Mouse (Mus musculus) heart, adult 9 months (tissue): ENCODE data around the gene Hddc3.

Experiments
- DNase-seq, 2 experiments: peaks; one replicate each; pipeline ENCODE4 v3.0.0; 2022; ENCODE audit warnings: low spot score in 2 of 2

The Hddc3 gene

DNA sequence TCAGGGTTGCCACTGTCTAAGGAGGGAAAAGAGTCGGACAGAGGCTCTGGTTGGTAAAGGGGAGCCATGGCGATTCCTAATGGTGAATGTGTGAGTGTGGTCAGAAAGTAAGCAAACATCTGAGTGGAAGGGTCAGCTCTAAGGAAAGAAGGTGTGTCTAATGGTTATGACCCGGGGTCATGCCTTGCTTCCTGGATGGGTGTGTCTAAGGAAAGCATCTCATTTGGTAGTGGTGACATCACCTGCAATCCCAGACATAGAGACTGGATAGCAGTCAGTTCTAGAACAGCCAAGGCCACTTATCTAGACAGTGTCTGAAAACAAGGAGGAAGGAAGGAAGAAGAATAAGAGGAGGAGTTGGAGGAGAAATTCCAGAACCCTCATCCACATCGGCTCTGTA, 8.1 kb upstream of the Hddc3 start:
- DNase-seq = no peak

DNA sequence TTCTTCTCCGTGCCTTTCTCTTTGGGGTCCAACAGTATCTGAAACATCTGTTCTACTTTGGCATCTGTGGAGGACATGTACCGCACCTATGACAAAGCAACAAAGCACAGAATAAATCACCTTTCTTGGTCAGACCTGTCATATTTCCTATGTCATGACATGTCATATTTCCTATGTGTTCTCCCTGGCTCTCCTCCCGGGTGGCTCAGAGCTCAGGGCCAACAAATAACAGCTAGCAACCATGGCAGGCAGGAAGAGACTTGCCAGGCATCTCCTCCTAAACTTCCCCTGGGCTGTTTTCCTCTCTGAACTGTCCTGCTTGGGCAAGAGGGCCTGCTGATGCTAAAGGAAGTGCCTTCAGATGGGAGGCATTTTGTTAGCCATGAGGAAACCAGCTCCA, 6.0 kb upstream of the Hddc3 start:
- no peak for DNase-seq

DNA sequence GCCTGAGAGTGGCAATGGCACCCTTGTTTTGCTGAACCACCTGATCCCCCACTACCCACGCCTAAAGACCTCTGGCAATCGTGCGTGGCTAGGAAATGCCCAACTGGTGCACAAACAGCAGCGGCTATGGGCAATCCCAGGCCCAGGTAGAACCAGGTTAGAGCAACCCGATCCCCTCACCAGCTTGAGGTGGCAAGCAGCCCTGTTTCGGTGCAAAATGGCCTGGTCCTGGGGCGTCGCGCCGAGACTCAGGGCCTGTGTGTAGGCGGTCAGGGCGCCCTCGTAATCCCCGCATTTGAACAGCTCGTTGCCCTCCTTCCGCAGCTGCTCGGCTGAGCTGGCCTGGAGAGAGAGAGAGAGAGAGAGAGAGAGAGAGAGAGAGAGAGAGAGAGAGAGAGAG, 3.5 kb upstream of the Hddc3 start:
- DNase-seq = peak in 1 of 2 experiments; percentile 35

DNA sequence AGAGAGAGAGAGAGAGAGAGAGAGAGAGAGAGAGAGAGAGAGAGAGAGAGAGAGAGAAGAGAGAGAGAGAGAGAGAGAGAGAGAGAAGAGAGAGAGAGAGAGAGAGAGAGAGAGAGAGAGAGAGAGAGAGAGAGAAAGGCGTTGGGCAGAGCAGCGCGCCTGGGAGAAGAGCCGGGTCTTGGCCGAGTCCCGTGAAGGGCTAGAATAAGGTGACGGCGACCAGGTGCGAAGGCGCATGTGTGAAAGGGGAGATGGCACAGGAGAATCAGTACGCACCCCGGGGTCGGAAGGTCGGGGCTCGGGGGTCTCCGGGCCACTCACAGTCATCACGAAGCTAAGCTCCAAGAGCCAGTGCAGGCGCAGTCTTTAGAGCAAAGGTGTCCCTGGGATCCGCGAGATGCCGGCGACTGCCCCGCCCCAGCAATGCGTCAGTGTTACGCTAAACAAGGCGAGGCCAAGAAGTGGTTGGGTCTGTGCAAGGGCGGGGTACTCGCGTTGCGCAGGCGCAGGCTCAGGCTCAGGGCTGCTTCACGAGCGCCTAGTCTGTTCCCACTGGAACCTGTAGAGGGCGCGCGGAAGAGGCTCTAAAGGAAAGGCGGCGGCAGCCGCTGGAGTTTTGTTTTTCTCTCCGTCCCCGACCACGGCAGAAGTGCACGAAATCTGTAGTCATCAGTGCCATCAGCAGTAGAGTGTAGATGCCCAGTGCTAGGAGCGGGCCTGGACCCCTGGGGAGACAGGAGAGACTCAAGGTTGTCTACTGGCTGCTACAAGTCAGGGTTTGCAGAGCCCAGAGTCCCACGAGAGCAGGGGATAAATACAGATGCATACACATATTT, 2.9 kb upstream of the Hddc3 start:
- peak; percentile 98 for DNase-seq

DNA sequence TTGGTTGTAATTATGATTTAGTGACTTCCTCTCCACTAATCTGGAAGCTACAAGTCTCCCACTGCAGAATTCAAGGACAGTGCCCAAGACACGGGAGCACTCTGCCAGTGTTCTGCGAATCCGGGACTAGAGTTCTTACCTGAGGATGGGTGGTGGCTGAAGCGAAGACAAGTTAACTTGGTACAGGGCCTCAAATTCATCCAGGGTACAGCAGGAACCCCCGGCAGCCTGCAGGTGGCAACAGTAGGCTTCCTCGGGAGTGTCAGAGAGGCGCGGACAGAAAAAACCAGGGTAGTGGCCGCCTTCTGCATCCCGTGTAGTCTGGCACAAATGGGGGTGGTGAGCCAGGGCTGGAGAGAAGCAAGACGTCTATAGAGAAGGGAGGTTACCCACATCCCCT, 2.1 kb upstream of the Hddc3 start, which contains the start of gene Unc45a:
Gene Unc45a, minus strand, starts transcription at position 213 of the 400 bp plus-strand sequence.
- DNase-seq = peak; percentile 69

DNA sequence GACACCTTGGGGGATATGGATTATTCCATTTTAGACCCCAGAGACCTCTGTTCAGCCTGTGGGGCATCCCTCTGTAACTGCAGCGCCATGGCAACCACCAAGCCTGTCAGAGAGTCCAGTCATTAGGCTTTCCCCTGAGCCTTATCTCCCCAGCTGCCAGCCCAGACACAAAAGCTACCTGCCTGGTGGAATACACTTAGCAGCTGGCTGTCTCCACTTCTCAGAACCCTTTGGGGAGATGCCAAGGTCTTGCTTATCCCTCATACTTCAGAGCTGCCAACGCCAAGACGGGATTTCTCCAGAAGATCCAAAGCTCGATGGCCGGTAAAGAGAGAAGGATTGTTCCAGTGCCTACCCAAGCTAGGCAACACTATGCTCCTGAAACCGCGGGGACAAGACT, 1.1 kb upstream of the Hddc3 start:
- DNase-seq = no peak

DNA sequence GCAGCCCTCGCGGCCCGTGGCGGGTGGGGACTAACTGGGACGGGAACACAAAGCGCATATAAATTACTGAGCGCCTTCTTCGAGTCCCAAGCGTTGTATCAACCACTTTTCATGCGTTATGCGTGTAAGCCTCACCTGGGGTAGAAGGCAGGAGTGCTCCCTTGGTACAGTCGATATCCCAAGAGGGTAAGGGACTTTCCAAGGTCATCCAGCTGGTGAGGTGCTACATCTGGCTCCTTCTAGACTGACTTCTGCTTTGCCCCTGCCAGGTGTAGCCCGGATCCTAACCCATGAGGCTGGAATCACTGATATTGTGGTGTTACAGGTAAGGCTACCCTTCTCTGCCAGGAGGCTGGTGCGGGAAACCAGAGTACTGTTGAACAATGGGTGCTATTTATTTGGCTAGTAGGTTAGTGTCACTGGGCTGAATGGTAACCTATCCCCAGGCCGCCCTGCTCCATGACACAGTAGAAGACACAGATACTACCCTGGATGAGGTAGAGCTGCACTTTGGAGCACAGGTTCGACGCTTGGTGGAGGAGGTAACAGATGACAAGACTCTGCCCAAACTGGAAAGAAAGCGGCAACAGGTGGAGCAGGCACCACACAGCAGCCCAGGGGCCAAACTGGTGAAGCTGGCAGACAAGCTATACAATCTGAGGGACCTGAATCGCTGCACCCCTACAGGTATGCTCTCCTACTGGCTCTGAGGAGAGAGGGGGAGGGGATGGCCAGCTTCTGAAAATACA, 540 bp downstream of the Hddc3 start:
- peak in 1 of 2 experiments; percentile 39 for DNase-seq

DNA sequence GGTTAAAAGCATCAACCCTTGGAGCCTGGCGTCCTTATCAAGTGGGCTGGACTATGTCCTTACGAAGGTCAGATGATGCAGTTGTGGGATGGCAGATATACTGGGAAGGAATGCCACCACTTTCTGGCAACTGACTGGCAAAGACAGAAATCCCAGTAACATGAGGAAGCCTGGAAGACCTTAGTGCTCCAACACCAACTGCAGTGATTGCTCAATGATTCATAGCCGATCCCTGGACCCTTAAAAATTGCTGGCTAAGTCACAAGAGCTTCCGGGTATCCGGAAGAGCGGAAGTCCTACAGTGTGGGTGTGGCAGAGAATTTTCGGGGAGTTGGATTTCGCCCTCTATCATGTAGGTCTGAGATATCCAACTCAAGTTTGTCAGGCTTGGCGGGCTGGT, 3.3 kb downstream of the Hddc3 start:
- DNase-seq = no peak

DNA sequence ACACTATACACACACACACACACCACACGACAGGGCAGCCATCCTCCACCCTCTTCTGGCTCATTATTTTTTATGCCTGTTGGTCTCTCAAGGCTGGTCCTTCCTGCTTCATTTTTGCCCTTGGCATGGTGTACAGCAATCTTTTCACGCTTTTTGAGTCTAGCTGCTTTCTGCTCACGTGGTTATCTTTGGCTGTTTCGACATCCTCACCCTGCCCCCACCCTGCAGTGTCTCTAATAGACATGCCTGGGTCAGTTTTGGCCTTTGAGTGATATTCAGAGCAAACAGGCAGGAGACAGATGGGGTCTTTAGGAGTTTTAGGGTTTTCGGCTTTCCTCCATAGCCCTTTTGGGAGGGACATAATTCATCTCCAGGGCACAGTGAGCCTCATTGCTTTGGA, 3.9 kb downstream of the Hddc3 start:
- DNase-seq = no peak

DNA sequence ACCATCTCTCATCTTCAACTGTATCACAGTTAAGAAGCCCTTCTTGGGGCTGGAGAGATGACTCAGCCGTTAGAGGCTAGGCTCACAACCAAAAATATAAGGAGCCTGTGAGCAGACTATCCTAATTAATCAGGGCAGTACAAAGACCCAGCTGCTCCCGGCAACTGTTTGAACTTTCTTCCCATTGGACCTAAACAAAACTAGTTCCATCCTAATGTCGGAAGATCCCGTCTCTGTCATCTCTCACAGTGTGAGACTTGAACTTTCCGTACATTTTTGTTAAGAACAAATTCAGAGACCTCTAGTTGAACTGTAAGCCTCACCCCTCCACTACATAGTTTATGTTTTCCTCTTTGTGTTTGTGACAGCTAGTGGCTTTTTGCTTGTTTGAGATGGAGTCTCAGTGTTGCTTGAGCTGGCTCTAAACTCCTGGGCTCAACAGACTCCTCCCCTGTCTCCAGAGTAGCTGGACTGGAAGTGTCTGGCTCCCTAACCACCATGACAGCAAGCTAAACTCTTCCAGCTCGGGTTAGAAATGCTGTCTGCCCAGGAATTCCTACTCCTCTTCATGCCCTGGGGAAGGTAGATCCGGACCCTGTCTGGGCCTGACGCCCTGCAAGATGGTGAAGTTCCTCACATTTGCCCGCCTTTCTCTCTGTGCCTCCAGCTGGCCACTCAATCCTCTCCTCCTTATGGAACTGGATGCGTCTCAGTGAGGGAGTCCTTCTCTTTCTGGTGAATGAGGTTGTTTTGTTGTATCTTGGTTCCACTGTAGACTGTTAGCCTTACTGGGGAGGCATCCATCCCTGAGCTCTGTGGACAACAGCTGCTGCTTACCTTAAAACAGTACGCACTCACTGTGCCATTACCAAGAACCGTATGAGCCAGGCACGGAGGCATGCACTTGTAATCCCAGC, 5.0 kb downstream of the Hddc3 start:
- DNase-seq = no peak

DNA sequence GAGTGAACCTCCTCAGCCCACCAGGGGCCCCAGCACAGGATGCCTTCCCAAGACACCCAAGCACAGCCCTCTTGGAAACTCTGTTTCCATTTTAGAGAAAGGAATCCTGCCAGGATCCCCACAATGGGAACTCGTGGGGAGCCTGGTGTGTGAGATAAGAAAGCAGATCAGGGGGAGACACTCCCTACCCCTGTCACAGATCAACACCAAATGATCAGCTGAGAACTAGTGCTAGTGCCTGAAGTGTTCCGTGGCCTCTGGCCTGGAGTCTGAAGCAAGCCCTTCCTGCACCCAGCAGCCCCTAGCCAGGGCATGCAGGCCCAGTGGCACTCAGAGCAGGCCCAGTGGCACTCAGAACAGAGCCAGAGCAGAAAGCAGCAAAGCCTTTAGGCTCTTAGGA, 7.9 kb downstream of the Hddc3 start:
- no peak for DNase-seq

DNA sequence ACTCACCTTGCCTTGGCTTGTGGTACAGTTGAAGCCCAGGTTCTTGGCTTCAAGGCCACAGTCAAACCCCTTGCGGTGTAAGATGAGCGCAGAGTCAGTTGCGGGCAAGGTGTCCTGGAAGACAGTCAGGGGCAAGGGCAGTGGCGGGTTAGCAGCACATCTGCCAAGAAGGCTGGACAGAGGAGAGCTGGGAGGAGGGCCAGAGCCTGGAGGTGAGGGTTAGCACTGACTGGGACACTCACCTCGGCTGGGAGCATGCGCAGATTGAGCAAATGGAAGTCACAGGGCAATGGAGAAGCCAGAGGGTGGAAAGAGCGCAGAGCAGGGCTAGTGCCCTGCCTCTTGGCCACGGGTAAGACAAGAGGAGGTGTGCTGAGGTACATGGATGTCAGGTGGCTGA, 10.0 kb downstream of the Hddc3 start:
- DNase-seq = no peak

DNA sequence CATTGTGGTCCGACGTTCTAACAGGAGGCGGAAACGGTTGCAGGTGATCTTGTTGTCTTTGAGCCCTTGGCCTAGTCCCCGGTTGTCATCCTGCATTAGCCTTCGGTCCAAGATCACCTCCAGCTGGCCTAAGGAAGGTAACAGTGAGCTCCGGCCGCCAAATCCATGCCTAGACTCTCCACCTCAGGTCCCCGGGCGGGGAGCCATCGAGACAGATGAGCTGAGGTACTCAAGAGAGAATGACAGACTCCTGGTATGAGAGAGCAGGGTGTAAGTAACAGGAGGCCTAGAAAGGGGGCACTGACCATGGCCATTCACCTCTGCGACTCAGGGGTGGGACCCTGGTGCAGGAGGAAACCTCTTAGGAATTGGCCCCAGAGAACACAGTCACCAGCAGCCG, 13.4 kb downstream of the Hddc3 start:
- no peak for DNase-seq

DNA sequence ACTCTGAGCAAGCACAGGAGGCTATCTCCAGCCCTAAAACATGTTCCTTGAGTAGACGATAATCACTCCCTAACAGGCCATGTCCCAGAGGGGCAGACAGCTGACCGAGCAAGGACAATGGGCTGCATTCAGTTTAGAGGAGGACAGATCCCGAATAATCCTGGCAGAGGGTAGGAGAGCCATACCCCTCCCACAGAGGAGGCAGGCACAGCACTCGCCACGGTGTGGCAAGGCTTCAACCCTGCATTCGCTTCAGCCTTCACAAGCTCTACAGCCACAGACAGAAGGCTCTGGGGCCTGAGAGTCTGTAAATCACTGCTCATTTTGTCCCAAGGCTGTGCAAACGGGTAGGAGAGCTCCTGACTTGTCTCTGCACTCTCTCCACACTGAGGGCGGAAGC, 14.3 kb downstream of the Hddc3 start:
- DNase-seq = no peak

DNA sequence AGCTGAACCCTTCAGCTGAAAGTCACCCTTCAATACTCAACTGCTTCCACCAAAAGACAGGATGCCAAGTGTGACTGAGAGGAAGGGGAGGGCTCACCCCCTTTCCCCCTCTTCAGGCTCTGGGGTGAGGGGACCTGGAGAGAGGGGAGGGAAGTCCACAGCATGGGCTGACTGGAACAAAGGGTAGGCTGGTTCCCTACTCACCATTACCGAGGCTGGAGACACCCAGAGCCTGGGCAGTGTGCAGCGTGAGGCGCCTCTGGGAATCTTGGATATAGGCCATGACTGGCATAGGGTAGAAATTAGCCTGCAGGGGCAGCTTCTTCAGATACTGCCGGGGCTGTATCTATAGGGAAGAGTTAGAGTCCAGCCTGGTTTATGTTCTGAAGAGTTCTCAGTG, 15.1 kb downstream of the Hddc3 start:
- DNase-seq = no peak

DNA sequence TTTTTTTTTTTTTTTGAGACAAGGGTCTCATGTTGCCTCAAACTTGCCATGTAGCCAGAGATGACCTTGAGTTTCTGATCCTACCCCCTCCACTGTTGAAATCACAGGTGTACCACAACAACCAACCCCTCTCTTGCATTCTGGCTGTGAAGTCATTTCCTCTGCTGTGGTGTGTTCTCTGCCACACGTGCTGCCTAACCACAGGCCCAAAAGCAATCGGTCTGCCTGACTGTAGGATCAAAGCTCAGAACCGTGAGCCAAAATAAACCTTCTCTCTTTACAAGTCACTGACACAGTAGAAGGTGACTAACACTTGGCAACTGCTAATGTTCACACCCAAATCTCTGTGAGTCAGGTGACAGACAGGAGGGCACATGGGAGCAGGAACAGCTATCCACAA, 17.5 kb downstream of the Hddc3 start:
- DNase-seq = no peak

DNA sequence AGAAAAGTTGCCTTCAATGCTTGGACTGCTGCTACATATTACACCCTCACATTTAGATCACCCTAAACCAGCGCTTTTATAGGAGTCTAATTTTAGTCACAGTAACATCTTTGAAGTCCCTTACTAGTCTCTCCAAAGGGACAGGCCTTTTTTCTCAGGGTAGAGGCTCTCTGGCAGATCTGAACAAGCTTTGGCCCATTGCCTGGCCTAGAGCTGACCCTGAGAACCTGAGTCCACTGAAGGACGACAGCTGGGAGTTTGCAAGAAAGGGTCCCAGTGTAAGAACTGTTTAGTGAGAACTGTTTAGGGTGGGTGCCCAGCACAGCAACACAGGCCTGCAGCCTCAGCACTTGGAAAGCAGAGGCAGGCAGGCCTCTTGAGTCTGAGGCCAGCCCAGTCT, 22.9 kb downstream of the Hddc3 start:
- DNase-seq = no peak

DNA sequence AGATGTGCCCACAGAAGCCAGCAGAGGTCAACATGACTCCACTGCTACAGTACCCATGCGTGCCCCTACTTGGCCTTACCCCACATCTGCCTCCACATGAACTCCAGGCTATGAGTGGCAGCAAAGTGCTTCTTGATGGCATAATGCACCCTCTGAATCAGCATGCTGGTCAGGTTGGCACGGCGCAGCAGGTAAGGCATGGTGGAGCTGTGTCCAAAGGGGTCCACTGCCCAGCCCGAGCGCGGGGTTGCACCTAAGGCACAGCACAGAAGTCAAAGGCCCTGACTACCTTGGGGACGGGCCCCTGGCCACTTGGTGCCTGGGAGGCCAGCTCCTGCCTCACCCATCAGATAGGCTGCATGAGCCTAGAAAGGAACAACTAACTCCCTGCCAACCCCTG, 24.3 kb downstream of the Hddc3 start:
- DNase-seq = no peak

DNA sequence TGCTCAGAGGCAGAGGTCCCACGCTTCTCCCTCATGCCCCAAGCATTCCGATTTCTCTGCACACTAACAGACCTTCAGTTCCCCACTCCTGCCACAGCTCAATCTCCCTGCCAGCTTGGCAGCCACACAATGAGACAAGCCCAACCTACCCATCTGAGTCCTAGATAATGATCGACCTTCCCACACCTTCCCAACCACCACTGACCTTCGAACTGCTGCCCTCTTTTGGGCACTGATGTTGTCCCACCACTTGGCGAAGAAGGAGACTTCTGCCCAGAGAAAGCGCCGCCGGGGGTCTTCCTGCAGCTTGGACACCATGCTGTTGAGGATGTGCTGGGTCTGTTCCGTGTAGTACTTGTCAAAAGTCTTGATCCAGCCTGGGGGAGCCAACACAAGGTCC, 25.1 kb downstream of the Hddc3 start:
- DNase-seq = no peak

DNA sequence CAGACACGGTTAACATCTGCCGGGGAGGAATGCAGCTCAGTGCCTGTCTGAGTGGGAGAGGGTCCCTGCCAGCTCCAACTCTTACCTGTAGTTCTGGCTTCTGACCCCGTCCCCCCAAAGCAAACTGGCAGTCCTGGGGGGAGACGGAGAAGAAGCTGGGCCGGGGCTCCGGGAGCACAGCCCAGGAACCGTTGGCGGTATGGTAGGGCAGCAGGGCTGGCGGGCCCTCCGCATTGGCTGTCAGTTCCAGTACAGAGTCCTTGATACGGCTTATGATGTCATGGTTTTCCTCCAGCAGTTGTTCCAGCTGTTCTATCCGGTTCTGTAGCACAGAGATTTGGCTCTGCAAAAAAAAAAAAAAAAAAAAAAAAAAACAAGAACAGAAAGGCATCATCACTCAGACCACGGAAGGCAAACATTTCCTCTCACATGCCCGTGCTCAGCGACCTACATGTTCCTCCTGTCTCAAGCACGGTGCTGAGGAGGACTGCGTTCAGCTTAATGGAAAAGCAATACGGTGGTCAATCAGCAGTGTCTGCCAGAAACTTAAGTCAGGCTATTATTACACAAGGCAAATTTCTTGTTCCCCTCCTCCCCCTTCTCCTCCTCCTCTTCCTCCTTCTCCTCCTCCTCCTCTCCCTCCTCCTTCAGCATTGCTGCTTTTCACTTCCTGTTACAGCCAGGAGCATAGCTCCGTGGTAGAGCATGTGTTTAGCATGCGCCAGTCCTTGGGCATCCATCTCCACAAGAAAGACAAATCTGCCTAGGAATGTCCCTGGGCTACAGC, 25.9 kb downstream of the Hddc3 start:
- peak; percentile 47 to 48 for DNase-seq

DNA sequence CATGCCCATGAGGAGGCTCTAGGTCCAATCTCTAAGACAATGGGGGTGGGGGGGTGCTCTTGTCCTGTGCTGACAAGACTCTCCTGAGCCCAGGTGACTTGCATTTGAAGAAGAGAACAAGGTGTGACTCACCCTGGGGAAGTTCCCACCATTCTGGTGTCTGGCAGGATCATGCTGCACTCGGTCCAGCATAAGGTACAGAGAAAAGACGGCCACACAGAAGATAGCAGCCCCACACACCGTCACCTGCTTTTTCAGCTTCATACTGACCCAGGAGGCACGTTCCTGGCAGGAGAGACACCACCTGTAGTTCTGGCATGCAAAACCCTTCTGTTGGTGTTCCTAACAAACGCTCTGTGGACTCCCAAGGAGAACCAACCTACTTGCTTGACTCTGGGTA, 26.6 kb downstream of the Hddc3 start:
- no peak for DNase-seq
